Mouse (Mus musculus): Measurements from ENCODE around the gene Mmp25. TPM values are rescaled to one million over a fixed set of nuclear protein-coding genes. Genes with fewer than 3 reads are reported as not detected.

Gene Mmp25
- 0.74 and 1.1 TPM in 2 replicates for polyA plus RNA-seq (2012; rRNA removed)

DNA sequence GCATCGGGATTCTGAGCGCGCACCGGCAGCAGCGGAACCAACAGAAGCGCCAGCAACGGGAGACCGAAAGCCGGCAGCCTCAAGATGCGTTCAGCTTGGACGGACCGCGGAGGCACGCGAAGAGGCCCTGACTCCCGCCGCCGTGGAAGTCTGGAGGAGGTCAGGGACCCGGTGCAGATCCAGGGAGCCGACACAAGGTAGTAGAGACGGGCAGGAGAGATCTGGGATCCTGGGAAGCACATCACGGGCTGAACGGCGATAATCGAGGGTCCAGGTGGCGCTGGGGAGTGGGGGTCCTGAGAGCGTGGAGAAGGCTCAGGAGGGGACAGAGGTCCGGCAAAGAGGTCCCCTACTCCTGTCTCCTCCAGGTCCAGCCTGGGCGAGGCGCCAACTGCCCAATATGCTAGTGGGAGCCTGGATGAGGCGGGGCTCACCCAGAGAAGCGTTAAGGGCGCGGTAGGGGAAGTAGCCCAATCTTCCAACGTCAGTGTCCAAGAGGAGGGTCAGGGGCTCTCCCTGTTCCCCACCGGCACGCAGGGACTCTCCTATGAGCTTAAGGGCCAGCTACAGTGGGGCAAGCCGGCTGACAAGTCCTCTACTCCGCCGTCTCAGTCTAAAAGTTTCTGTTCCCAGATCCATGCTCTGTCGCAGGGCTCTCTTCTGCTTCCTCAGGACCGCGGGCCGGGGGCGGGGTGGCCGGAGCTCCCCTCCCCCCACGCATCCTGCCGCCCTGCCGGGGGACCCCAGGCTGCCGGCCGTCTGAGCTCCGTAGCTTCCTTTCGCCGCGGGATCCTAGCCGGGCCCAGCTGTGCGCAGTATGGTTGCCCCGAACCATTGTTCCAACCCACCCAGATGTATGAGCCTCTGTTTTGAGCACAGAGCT, at the start of gene Mmp25:
TSS of gene Mmp25 (minus strand) at position 665 of the 883 bp plus-strand sequence.

DNA sequence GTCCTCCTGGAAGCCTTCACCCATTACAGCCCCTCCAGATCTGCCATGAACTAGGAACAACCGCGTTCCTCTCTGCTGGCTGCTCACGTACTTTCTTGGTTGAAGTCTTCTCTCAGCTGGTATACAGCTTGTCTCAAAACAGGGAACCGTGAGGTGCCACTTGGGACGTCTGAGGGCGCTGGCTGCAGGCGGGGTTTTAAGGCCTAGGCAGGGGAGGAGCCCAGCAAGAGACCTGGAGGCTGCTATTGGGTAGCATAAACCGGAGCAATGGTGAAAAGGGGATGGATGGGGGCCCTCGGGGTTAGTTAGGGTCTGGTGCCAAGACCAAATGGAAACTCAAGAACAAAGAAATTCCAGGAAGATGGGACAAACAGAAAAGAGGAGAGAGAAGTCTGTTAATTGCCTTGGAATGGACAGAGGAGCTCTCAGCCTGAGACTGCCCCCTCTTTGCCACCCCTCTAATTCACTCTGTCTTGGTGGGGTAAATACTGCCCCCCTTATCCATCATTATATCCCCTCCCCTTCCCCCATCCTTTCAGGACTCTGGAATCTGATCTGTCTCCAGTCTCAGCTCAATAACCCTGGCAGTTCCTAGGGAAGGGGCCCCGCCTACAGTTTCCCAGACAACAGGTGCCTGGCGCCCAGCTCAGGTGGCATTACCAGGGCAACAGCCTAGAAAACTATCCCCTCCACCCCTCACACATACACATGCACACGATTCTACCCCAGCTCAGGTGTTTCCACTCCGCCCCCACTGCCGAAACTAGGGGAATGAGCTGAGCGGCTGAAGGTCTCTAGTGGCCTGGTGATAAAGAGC, 39.0 kb upstream of the Mmp25 start, which contains the start of gene Cldn9:
TSS of gene Cldn9 (minus strand) at position 171 of the 817 bp plus-strand sequence.

DNA sequence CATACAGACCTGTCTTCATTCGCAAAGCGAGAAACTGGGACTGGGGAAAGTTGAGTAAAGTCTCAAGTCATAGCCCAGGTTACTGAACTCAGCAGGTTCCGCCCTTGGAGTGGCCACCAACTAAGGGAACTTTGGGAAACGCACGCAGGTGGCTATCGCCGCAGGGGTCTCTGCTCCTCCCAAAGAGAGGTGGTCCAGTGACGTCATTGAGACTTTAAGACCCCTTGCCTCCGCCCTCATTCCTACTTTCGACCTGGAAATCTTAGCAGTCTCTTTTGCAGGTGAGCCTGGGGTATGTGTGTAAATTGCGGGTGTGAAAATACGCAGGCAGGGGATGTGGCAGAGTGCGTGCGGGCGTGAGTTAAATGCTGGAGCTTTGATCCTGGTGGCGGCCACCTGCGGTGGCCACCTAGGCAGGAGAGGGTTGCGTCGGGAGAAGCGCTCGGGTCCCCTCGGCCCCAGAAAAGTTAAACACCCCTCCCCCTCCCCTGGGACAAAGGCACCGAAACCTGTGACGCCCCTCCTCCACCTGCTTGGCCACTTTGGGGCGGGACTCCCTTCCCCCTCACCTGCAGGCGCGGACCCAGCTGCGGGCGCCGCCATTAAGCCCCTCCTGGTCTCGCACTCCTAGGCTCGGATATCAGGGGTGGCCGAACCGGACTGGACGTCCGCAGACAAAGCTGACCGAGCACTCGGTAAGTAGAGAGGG, 34.2 kb upstream of the Mmp25 start, which contains the start of gene Cldn6:
TSS of gene Cldn6 (plus strand) at position 123 of the 709 bp plus-strand sequence.

DNA sequence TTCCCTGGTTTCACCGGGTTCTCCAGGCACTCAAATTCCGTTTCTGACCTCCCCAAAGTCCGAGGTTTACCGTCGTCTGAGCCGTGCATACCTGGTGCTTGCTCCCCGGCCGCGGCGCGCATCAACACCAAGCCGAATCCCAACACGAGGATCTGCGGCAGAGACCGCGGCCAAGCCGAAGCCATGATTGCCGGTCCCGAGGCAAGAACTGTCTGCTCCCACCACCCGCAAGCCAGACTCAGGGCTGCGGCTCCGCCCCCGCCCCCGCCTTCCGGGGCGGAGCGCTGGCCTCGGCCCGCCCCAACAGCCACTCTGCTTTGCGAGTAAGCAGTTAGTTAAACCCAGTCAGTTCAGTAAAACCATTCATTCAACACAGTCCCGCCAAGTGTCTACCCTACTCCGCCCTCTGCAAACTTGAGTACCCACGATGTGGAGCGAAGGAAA, 32.2 kb upstream of the Mmp25 start, which contains the start of gene Tnfrsf12a:
TSS of gene Tnfrsf12a (minus strand) at position 233 of the 444 bp plus-strand sequence.

DNA sequence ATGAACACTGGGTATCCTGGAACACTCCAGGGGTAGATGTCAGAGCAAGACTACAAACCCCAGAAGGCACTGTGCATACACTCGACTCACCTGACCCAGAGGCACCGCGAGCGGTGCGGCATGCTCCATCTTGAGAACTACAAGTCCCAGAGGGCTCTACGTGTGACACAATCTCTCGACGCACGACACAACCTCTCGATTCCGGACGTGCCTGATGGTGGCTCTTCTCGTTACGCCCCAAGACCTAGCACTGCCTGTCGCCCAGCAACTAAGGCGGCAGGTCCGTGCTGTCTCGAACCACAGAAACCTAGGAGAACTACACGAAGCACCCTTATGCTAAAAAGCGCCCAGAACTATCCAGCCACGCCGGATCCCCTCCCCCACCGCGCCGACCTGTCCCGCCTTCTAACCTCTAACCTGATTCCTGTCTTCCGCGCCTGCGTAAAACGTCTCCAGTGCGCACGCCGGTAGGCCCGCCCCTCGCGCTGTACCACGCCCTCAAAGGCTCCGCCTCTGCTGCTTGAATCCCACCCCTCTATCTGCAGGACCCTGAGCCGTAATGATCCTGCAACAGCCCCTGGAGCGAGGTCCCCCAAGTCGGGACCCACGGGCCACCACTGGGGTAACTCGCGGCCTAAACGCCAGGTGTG, 28.5 kb upstream of the Mmp25 start, which contains the start of the genes Hcfc1r1 and Thoc6:
TSS of gene Hcfc1r1 (plus strand) at position 173 of the 650 bp plus-strand sequence.
TSS of gene Thoc6 (minus strand) at position 459 of the 650 bp plus-strand sequence.

DNA sequence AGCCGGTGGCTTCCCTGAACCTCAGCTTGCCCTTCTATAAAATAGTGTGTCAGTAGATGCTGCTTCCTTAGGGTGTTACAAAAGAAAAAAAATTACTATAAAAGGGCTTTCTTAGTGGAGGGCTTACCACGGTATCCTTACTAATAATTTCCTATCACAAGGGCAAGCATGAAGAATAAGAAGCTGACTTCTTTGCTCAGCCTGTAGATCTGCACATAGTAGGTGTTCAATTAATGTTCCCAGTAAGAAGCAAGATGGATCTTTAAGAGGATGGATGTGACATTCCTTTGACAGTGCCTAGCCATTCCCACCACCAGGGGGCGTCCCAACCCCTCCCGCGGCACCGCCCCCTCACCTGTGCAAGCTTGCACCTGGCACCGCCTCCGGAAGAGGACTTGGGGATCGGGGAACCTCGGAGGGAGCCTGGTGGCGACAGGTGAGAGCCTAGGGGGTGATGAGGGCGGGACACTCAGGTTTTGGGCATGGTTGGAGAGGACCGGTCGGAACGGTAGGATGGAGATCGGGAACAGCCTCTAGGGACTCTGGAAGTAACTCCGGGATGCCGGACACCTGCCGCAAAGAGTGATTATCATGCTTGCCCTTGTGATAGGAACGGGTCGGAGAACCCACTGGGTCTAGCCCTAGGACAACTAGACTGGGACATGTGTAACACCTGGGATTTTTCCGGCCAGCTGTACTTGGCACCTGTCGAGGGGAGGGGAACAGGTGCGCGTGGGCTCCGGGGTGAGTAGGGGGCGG, 15.2 kb upstream of the Mmp25 start, which contains the start of gene Bicdl2:
TSS of gene Bicdl2 (plus strand) at position 390 of the 759 bp plus-strand sequence.

DNA sequence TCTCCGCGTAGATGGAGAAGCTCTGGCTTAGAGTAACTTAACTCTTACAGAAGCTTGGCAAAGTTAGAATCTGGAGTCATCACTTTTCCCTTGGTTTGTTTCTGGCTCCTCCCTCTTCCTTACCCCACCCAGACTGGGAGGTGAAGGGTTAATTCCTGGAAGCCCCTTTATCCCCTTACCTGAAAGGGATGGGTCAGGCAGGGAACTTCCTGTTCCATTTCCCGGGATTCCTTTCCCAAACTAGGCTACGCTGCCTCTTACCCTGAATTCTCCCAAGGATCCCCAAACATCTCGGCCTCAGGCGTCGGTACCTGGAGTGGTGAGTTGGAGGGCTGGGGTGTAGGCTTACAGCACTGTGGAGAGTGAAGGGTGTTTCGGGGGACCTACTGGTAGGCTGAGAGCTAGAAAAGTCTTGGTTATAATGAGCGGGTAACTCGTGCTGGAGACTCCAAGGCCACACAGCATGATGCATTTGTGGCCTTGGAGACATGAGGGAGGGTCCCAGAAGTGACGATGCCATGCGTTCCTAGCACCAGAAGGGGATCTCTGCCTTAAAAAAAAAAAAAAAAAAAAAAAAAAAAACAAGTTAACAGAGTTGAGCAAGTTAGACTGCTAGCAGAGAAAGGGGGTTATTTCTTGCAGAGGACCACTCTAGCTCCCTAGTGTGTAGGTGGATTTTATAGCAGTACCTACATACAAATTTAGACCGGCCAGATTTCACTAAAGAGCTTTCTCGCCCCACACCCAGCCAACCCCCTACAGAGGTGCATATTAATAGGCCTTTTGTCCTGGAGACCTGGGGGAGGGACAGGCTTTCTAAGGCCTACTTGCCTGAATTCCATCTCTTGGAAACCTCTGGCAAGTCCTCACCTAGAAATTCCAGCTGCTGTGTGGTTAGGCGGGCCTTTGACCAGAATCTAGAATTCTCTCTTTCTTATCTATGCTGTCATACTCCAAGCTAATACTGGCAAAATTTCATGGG, 44.1 kb downstream of the Mmp25 start, which contains the start of gene Zscan10:
TSS of gene Zscan10 (plus strand) at position 216 of the 982 bp plus-strand sequence.

DNA sequence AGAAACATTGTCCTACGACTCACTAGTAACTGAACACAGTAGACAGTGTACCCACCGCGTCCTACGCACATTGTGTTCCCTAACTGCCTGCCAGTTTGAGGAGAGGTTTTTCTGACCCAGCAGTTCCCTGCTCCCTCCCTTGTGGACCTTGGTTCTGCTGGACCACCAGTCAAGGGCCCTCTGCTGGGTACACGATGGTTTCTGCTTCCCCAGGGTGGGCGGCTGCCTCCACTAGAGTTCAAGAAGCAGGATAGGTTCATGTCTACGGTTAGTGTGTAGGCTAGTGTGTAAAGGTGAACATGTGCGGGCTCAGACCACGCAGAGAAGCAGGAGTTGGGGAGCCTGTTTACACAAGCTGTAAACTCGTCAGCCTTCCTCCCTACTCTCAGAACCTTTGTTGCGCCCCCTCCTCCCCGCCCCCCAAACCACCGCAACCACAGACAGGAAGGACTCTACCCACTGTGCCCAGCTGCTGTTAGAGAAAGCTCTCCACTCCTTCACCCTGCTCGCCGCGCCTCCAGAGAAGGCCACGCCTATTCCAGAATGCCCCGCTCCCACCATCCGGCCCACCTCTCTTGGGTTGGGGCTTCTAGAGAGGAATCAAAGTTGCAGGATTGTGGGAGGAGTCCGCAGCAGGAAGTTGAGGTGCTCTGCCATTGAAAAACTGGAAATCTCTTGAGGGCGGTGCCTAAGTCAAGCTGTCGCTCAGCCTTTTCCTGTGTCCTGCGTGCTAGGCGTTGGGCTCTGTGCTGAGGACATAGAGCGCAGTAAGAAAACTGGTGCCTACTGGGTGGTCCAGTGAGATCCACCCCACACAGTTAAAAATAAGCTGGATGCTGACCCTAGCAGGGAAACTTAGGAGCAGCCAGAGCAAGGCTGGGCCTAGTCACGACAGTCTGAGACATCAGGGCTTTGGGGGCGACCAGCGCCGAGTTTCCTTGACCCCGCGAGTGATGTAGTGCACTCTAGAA, 46.2 kb downstream of the Mmp25 start, which contains the start of gene Zfp13:
TSS of gene Zfp13 (minus strand) at position 906 of the 971 bp plus-strand sequence.

Other genes with a start within 250 kb of the Mmp25 start
- not detected in 2 replicates for gene Vmn2r117, start 165.6 kb downstream of the Mmp25 start, polyA plus RNA-seq (2012; rRNA removed)
- gene Zfp213, start 81.0 kb downstream of the Mmp25 start, polyA plus RNA-seq (2012; rRNA removed): 16.3 and 16.4 TPM in 2 replicates
- gene Zfp13, start 45.8 kb downstream of the Mmp25 start, polyA plus RNA-seq (2012; rRNA removed): 30.8 and 32.9 TPM in 2 replicates
- 0.38 and 0.57 TPM in 2 replicates for gene Zscan10, start 44.4 kb downstream of the Mmp25 start, polyA plus RNA-seq (2012; rRNA removed)
- 0.19 and 0.22 TPM in 2 replicates for gene Bicdl2, start 15.2 kb upstream of the Mmp25 start, polyA plus RNA-seq (2012; rRNA removed)
- gene Hcfc1r1, start 28.3 kb upstream of the Mmp25 start, polyA plus RNA-seq (2012; rRNA removed): 35.1 and 40.8 TPM in 2 replicates
- gene Thoc6, start 28.6 kb upstream of the Mmp25 start, polyA plus RNA-seq (2012; rRNA removed): 44.0 and 45.6 TPM in 2 replicates
- gene Tnfrsf12a, start 32.2 kb upstream of the Mmp25 start, polyA plus RNA-seq (2012; rRNA removed): 2.3 and 3.4 TPM in 2 replicates
- gene Cldn6, start 34.0 kb upstream of the Mmp25 start, polyA plus RNA-seq (2012; rRNA removed): 4.8 and 12.5 TPM in 2 replicates
- 1.6 and 2.8 TPM in 2 replicates for gene Cldn9, start 38.7 kb upstream of the Mmp25 start, polyA plus RNA-seq (2012; rRNA removed)
- 0.05 and 1.1 TPM in 2 replicates for gene 1520401A03Rik, start 77.5 kb upstream of the Mmp25 start, polyA plus RNA-seq (2012; rRNA removed)
- gene Pkmyt1, start 81.1 kb upstream of the Mmp25 start, polyA plus RNA-seq (2012; rRNA removed): 45.2 and 56.0 TPM in 2 replicates
- gene Paqr4, start 95.6 kb upstream of the Mmp25 start, polyA plus RNA-seq (2012; rRNA removed): 12.7 and 14.2 TPM in 2 replicates
- 1.4 and 6.2 TPM in 2 replicates for gene Kremen2, start 100.6 kb upstream of the Mmp25 start, polyA plus RNA-seq (2012; rRNA removed)
- gene Flywch1, start 126.3 kb upstream of the Mmp25 start, polyA plus RNA-seq (2012; rRNA removed): 83.3 and 88.4 TPM in 2 replicates
- gene Flywch2, start 140.8 kb upstream of the Mmp25 start, polyA plus RNA-seq (2012; rRNA removed): 28.6 and 30.1 TPM in 2 replicates
- 640 and 782 TPM in 2 replicates for gene Srrm2, start 145.3 kb upstream of the Mmp25 start, polyA plus RNA-seq (2012; rRNA removed)
- gene Elob, start 183.9 kb upstream of the Mmp25 start, polyA plus RNA-seq (2012; rRNA removed): 524 and 676 TPM in 2 replicates
- 0.26 and 0.46 TPM in 2 replicates for gene Prss33, start 190.8 kb upstream of the Mmp25 start, polyA plus RNA-seq (2012; rRNA removed)
- 0.06 TPM in 1 of 2 replicates, not detected in the other for gene Prss32, start 198.6 kb upstream of the Mmp25 start, polyA plus RNA-seq (2012; rRNA removed)
- gene Prss41, start 198.9 kb upstream of the Mmp25 start, polyA plus RNA-seq (2012; rRNA removed): 1.2 and 3.0 TPM in 2 replicates
- gene Prss21, start 222.8 kb upstream of the Mmp25 start, polyA plus RNA-seq (2012; rRNA removed): not detected in 2 replicates
- gene Dcpp1, start 235.6 kb upstream of the Mmp25 start, polyA plus RNA-seq (2012; rRNA removed): not detected in 2 replicates
- not detected in 2 replicates for gene Dcpp2, start 235.6 kb upstream of the Mmp25 start, polyA plus RNA-seq (2012; rRNA removed)